Mouse (Mus musculus): ENCODE measurements around the gene Fntb. TPM values are rescaled to one million over a fixed set of nuclear protein-coding genes. Genes with fewer than 3 reads are reported as not detected.
"Not testable (repeated sequence)": the region's sequence is repeated elsewhere in the genome, so short reads cannot be mapped to it uniquely, and the experiment has no call there.

Gene Fntb
- polyA plus RNA-seq, 1 experiment: 23.8 TPM

DNA sequence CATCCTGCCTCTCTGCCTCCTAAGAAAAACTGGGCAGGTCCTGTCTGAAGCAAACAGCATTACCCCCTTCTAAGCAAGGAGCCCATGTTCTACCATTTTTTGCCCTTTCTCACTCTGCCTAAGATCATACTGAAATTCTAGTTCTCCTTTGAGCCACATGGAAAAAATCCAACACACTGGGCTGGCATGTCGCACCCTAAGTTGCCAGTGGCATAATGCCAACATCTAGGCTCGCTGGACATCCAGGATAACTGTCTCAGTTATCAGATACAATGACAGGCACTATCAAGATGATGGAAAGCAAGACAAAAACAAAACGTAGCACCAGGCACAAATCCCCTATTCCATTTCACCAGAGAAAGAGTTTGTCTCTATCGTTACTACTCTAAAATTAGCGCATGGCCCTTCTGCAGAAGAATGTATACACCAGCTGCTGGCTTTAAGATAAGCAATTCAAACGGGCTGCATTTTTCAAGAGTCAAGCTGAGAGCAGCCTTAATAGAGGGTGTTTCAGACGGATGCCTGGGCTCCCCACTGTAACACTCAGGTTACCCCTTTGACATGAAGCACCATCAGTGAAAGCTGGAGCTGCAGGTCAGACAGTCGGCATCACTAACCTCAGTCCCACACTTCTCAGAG lies 25.2 kb downstream of the Fntb start:
- Histone ChIP-seq H3K4me2 (ENCODE audit: low read depth) (no peak overlapping the region), H3K4me3 (no peak overlapping the region), H3ac (ENCODE audit: control insufficient read depth, insufficient read length) (no peak overlapping the region), H3K27me3 (ENCODE audit: control insufficient read depth, insufficient read depth, insufficient read length) (peaks cover 27% of the 10 kb centered on the region), H3K79me2 (ENCODE audit: control insufficient read depth, insufficient read depth) (no peaks in the 10 kb centered on the region), H3K36me3 (ENCODE audit: control insufficient read depth, insufficient read depth) (no peaks in the 10 kb centered on the region)
- TF ChIP-seq POLR2AphosphoS2 (IDR thresholded peaks at IDR 0.05; ENCODE audit: insufficient read length, low read depth) (no peak), TCF3 (IDR thresholded peaks at IDR 0.05; ENCODE audit: insufficient read length, low read depth) (no peak), POLR2A (IDR thresholded peaks at IDR 0.05; ENCODE audit: insufficient read length, low read depth) (no peak), USF1 (IDR thresholded peaks at IDR 0.05; ENCODE audit: low read depth) (no peak), REST (IDR thresholded peaks at IDR 0.05; ENCODE audit: insufficient read depth, insufficient read length) (no peak), MYOG (IDR thresholded peaks at IDR 0.05; ENCODE audit: control insufficient read depth in 1 of 3, insufficient read depth in 1 of 3, insufficient read length in 2 of 3, low read depth in 2 of 3) (no peak), TCF12 (IDR thresholded peaks at IDR 0.05; ENCODE audit: insufficient read depth, poor library complexity, severe bottlenecking) (no peak), CEBPB (IDR thresholded peaks at IDR 0.05; ENCODE audit: insufficient read depth, poor library complexity, severe bottlenecking) (no peak)

DNA sequence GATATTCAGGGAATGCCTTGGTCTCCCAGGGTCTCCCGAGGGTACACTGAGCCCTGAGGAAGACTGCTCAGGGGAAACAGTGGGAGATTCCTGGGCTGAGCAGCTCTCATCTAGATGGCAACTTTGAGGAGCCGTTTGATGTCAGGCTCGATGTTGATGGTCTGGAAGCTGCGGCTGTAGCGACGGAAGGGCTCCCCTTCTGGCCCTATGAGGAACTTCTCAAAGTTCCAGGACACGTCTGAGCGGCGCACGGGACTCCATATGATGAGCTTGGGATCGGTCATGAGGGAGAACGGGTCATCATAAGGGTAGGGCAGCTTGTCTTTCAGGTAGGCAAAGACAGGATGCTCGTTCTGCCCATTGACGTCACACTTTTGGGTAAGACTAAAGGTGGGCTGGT lies 27.2 kb downstream of the Fntb start:
- H3K79me2 ChIP-seq (ENCODE audit: control insufficient read depth, insufficient read depth); H3K4me3 ChIP-seq; H3ac ChIP-seq (ENCODE audit: control insufficient read depth, insufficient read length); H3K36me3 ChIP-seq (ENCODE audit: control insufficient read depth, insufficient read depth); H3K4me2 ChIP-seq (ENCODE audit: low read depth): not testable (repeated sequence)
- peaks cover 32% of the 10 kb centered on the region for H3K27me3 ChIP-seq (ENCODE audit: control insufficient read depth, insufficient read depth, insufficient read length)

- H3K4me3 ChIP-seq: no peak within 1 kb of the TSS
- TF ChIP-seq POLR2AphosphoS2 (IDR thresholded peaks at IDR 0.05; ENCODE audit: insufficient read length, low read depth): no peak
- TF ChIP-seq SRF (IDR thresholded peaks at IDR 0.05; ENCODE audit: control insufficient read depth, insufficient read length, low read depth): no peak
- TF ChIP-seq REST (IDR thresholded peaks at IDR 0.05; ENCODE audit: insufficient read depth, insufficient read length): no peak
- TF ChIP-seq MAX (IDR thresholded peaks at IDR 0.05; ENCODE audit: low read depth): no peak
- TF ChIP-seq USF1 (IDR thresholded peaks at IDR 0.05; ENCODE audit: low read depth): no peak
- TF ChIP-seq TCF3 (IDR thresholded peaks at IDR 0.05; ENCODE audit: insufficient read length, low read depth): no peak
- no peak for TF ChIP-seq E2F4 (IDR thresholded peaks at IDR 0.05; ENCODE audit: insufficient read depth)
- no peak for TF ChIP-seq CEBPB (IDR thresholded peaks at IDR 0.05; ENCODE audit: insufficient read depth, poor library complexity, severe bottlenecking)
- TF ChIP-seq MYOD1 (IDR thresholded peaks at IDR 0.05; ENCODE audit: control insufficient read depth in 1 of 3, insufficient read length in 2 of 3, low read depth in 2 of 3): no peak
- TF ChIP-seq POLR2A (IDR thresholded peaks at IDR 0.05; ENCODE audit: insufficient read length, low read depth): no peak
- no peak for TF ChIP-seq MYOG (IDR thresholded peaks at IDR 0.05; ENCODE audit: control insufficient read depth in 1 of 3, insufficient read depth in 1 of 3, insufficient read length in 2 of 3, low read depth in 2 of 3)
- TF ChIP-seq TCF12 (IDR thresholded peaks at IDR 0.05; ENCODE audit: insufficient read depth, poor library complexity, severe bottlenecking): no peak
- H3K27me3 ChIP-seq (ENCODE audit: control insufficient read depth, insufficient read depth, insufficient read length): peaks cover 42% of the 10 kb centered on the region
- H3K36me3 ChIP-seq (ENCODE audit: control insufficient read depth, insufficient read depth): no peaks in the 10 kb centered on the region
- no peak within 1 kb of the TSS for H3ac ChIP-seq (ENCODE audit: control insufficient read depth, insufficient read length)
- no peak within 1 kb of the TSS for H3K4me2 ChIP-seq (ENCODE audit: low read depth)
- no peaks in the 10 kb centered on the region for H3K79me2 ChIP-seq (ENCODE audit: control insufficient read depth, insufficient read depth)
Observed at GRCm38 (mm10) chr12:76795350-76795749, 30.0 kb downstream of the Fntb start, which contains the start of gene Gpx2. Gene Gpx2, minus strand, starts transcription at chr12:76795554.

DNA sequence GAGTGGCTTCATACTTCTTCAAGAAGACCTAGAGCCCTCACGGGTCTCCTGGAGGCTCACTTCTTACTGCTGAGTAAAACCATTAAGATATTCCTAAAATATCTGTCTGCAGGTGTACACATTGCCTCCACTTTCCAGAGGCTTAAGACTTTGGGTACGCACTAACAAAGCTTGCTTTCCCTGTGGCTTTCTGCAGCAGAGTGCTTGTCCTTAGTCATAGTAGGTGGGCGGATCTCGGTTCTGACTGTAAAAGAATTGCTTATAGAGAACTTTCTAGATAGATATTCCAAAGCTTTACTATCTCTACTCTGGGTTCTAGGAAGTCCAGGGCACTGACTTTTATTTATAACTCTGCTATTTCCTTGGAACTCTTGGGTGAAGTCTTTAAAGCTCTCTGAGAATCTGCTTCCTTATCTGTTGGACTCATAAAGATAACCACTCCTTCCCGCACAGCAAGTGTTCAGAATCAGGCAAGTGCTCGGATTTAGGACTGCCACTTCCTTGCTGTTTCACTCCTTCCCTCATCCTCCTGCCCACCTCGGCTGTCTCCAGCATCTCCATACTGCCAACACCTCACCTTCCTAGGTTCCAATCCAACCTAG lies 31.6 kb downstream of the Fntb start:
- Histone ChIP-seq H3ac (ENCODE audit: control insufficient read depth, insufficient read length) (no peak overlapping the region), H3K36me3 (ENCODE audit: control insufficient read depth, insufficient read depth) (no peaks in the 10 kb centered on the region), H3K4me2 (ENCODE audit: low read depth) (no peak overlapping the region), H3K79me2 (ENCODE audit: control insufficient read depth, insufficient read depth) (no peaks in the 10 kb centered on the region), H3K4me3 (no peak overlapping the region), H3K27me3 (ENCODE audit: control insufficient read depth, insufficient read depth, insufficient read length) (peaks cover 40% of the 10 kb centered on the region)
- TF ChIP-seq POLR2AphosphoS2 (IDR thresholded peaks at IDR 0.05; ENCODE audit: insufficient read length, low read depth): no peak
- TF ChIP-seq POLR2A (IDR thresholded peaks at IDR 0.05; ENCODE audit: insufficient read length, low read depth): no peak
- TF ChIP-seq SRF (IDR thresholded peaks at IDR 0.05; ENCODE audit: control insufficient read depth, insufficient read length, low read depth): no peak
- no peak for TF ChIP-seq MYOD1 (IDR thresholded peaks at IDR 0.05; ENCODE audit: control insufficient read depth in 1 of 3, insufficient read length in 2 of 3, low read depth in 2 of 3)
- TF ChIP-seq MYOG (IDR thresholded peaks at IDR 0.05; ENCODE audit: control insufficient read depth in 1 of 3, insufficient read depth in 1 of 3, insufficient read length in 2 of 3, low read depth in 2 of 3): no peak
- no peak for TF ChIP-seq TCF3 (IDR thresholded peaks at IDR 0.05; ENCODE audit: insufficient read length, low read depth)
- no peak for TF ChIP-seq E2F4 (IDR thresholded peaks at IDR 0.05; ENCODE audit: insufficient read depth)
- TF ChIP-seq USF1 (IDR thresholded peaks at IDR 0.05; ENCODE audit: low read depth): no peak
- TF ChIP-seq REST (IDR thresholded peaks at IDR 0.05; ENCODE audit: insufficient read depth, insufficient read length): no peak
- no peak for TF ChIP-seq TCF12 (IDR thresholded peaks at IDR 0.05; ENCODE audit: insufficient read depth, poor library complexity, severe bottlenecking)
- no peak for TF ChIP-seq CEBPB (IDR thresholded peaks at IDR 0.05; ENCODE audit: insufficient read depth, poor library complexity, severe bottlenecking)
- TF ChIP-seq MAX (IDR thresholded peaks at IDR 0.05; ENCODE audit: low read depth): no peak

All from myocyte (in vitro differentiated cells).